Mouse (Mus musculus) liver, postnatal 0 days (tissue): ENCODE results near the gene Sdk1.

Source experiments
- CTCF ChIP-seq: sonication (generic); IDR thresholded peaks from 2 replicates; pipeline ENCODE4 v1.5.1; 2016; ENCODE audit warnings: antibody characterized with exemption, low read depth
- EP300 ChIP-seq: IDR thresholded peaks from 2 replicates; pipeline ENCODE4 v1.6.1; 2016; ENCODE audit warnings: antibody characterized with exemption, low read depth, mild to moderate bottlenecking

- TF ChIP-seq CTCF: no peak
- no peak for TF ChIP-seq EP300
These were observed 162.5 kb downstream of the Sdk1 start for GRCm38 (mm10) chr5:141403741-141404140.
